Mouse (Mus musculus) G1E (cell line): ENCODE results near the gene Tarsl2. TPM values are rescaled to one million over a fixed set of nuclear protein-coding genes. Genes with fewer than 3 reads are reported as not detected.

Experiments
- ATAC-seq: 2 replicates; pipeline ENCODE4 v1.8.0; 2016; ENCODE audit warnings: mild to moderate bottlenecking; ENCODE audit not compliant: insufficient number of reproducible peaks, poor library complexity, low FRiP score, severe bottlenecking; ENCODE audit errors: extremely low read depth
- DNase-seq: peaks from one replicate; pipeline ENCODE4 v3.0.0; 2012; ENCODE audit warnings: low spot score
- H3K27me3 ChIP-seq: 2 replicates; pipeline ENCODE4 v1.6.1; 2012; ENCODE audit warnings: mild to moderate bottlenecking, low read length, inconsistent platforms; ENCODE audit not compliant: insufficient read depth
- H3K36me3 ChIP-seq: replicated peaks from 2 replicates; pipeline ENCODE3; 2012; ENCODE audit warnings: mild to moderate bottlenecking, inconsistent platforms
- H3K4me1 ChIP-seq: 2 replicates; pipeline ENCODE4 v1.6.1; 2012; ENCODE audit warnings: low read depth, low read length, inconsistent platforms, mixed read lengths; ENCODE audit not compliant: insufficient read depth
- H3K4me3 ChIP-seq: 2 replicates; pipeline ENCODE4 v1.5.1; 2012; ENCODE audit warnings: low read depth, mild to moderate bottlenecking, inconsistent platforms, low read length, moderate library complexity, mixed read lengths
- H3K9me3 ChIP-seq: replicated peaks from 2 replicates; pipeline ENCODE4 v1.6.1; 2012; ENCODE audit warnings: inconsistent platforms
- CTCF ChIP-seq: IDR thresholded peaks from 2 replicates; pipeline ENCODE4 v1.5.1; 2012; ENCODE audit warnings: low read depth, low read length, inconsistent platforms, mixed read lengths
- GATA1 ChIP-seq: IDR thresholded peaks from 2 replicates; pipeline ENCODE4 v1.6.1; 2012; ENCODE audit warnings: borderline replicate concordance, low read length, inconsistent platforms, mixed read lengths
- GATA2 ChIP-seq: IDR thresholded peaks from 2 replicates; pipeline ENCODE4 v1.6.1; 2012; ENCODE audit warnings: low read depth, low read length, inconsistent platforms, borderline replicate concordance
- POLR2AphosphoS5 ChIP-seq: IDR thresholded peaks from 2 replicates; pipeline ENCODE4 v1.6.1; 2012; ENCODE audit warnings: low read depth, low read length, inconsistent platforms; ENCODE audit not compliant: insufficient replicate concordance
- TAL1 ChIP-seq: conservative IDR thresholded peaks from 2 replicates; pipeline ENCODE4 v1.6.1; 2012; ENCODE audit warnings: low read depth, low read length, inconsistent platforms, mixed read lengths
- polyA plus RNA-seq: library from polyadenylated mRNA; stranded (reverse); fragments of >175 nt; gene quantifications from 2 replicates; pipeline ENCODE4 v1.2.3, GENCODE M21; 2012
- total RNA-seq, 2 experiments: library from RNA; stranded (forward) in 1 of 2; stranded (reverse) in 1 of 2; fragments of 200-1000 nt in 1 of 2; fragments of >200 nt in 1 of 2; fragmentation: Nextera tagmentation in 1 of 2; gene quantifications; 2 replicates each; pipeline ENCODE4 v1.2.3; 2014 to 2017

The Tarsl2 gene
- total and polyA plus RNA-seq, 3 experiments: 23.7 to 66.8 (median 42.3) TPM

DNA sequence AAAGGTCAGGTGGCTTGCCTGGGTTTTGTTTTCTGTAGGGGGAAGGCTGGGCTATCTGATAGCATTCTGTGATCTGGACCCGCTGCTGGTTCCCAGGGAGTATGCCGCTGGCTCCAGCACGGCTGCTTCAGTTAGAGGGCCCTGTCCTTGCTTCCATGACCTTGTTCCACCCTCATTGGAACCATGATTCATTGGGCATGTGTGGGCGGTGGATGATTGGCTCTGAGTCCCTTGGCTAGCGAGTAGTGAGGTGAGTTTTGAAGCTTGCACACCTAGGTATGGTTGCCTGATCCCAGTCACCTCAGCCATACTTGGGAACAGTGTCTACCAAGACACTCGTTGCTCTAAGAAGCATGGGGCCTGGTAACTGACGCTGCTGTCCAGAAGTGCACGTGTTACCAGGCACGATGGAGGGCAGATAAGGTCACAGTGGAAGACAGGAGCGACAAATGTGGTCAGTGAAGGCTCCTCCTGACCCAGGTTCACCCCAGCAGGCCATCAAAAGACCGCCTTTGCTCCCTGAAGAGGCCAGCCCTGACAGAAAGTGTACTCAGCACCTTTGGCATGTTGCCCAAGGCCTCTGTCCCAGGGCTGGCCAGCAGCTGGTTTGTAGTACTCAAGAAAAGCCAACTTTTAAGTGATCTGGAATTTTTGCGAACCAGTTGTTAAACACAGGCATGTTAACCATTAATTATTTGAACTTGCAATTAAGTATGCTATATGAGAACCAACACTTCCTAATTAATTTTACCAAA lies 92.8 kb downstream of the Tarsl2 start:
- Histone ChIP-seq H3K27me3 (peaks cover 6% of the 10 kb centered on the region; the same call in 1 of the 2 replicates), H3K36me3 (no peaks in the 10 kb centered on the region), H3K9me3 (no peaks in the 10 kb centered on the region), H3K4me1 (no peaks in the 10 kb centered on the region), H3K4me3 (no peak overlapping the region)
- DNase-seq: no peak
- TF ChIP-seq GATA2 (no peak), TAL1 (no peak), POLR2AphosphoS5 (no peak), CTCF (no peak), GATA1 (no peak)
- ATAC-seq: no peak

Other genes with a start within 250 kb of the Tarsl2 start
- 119 and 128 TPM in 2 replicates for gene Tjp1, start 117.1 kb upstream of the Tarsl2 start, total RNA-seq (2014; fragmentation: Nextera tagmentation)
- gene Tjp1, start 117.1 kb upstream of the Tarsl2 start, total RNA-seq (2017): 76.3 and 95.0 TPM in 2 replicates
- gene Tjp1, start 117.1 kb upstream of the Tarsl2 start, polyA plus RNA-seq: 17.8 and 18.9 TPM in 2 replicates
- 18.6 and 40.6 TPM in 2 replicates for gene Tm2d3, start 46.3 kb downstream of the Tarsl2 start, total RNA-seq (2014; fragmentation: Nextera tagmentation)
- 49.5 and 51.6 TPM in 2 replicates for gene Tm2d3, start 46.3 kb downstream of the Tarsl2 start, total RNA-seq (2017)
- 6.1 and 8.3 TPM in 2 replicates for gene Tm2d3, start 46.3 kb downstream of the Tarsl2 start, polyA plus RNA-seq
- not detected in 2 replicates for gene Pcsk6, start 216.8 kb downstream of the Tarsl2 start, total RNA-seq (2014; fragmentation: Nextera tagmentation)
- 0.05 and 0.12 TPM in 2 replicates for gene Pcsk6, start 216.8 kb downstream of the Tarsl2 start, total RNA-seq (2017)
- gene Pcsk6, start 216.8 kb downstream of the Tarsl2 start, polyA plus RNA-seq: not detected in 2 replicates